Mouse (Mus musculus): Measurements from ENCODE around the gene Lmod1. TPM values are rescaled to one million over a fixed set of nuclear protein-coding genes. Genes with fewer than 3 reads are reported as not detected.
A peak's percentile ranks its signal among the peaks of the same experiment; 100 is the strongest.

The Lmod1 gene
- polyA plus RNA-seq, 2 experiments: 0.56 to 0.59 TPM

- 3% methylated on average over 19 of the region's 19 CpGs for WGBS
- no peak for DNase-seq (ENCODE audit: low spot score)
Measured at GRCm38 (mm10) chr1:135374175-135374867, 49.7 kb downstream of the Lmod1 start.

GRCm38 (mm10) chr1:135374868-135375581 is 50.4 kb downstream of the Lmod1 start, which contains the start of gene Shisa4:
Gene Shisa4, minus strand, starts transcription at chr1:135375237.
- Histone ChIP-seq H3K36me3 (ENCODE audit: control insufficient read depth, insufficient read depth, low read length) (no peaks in the 10 kb centered on the region), H3K9me3 (ENCODE audit: control insufficient read depth, low read length) (no peaks in the 10 kb centered on the region), H3K9ac (ENCODE audit: low read depth, low read length, severe bottlenecking) (peak within 1 kb of the TSS; percentile 73), H3K4me1 (ENCODE audit: control insufficient read depth, insufficient read depth, low read length) (peaks cover 11% of the 10 kb centered on the region; the same call in 1 of the 2 replicates), H3K4me2 (replicated peaks; ENCODE audit: low read depth, low read length, severe bottlenecking) (peak within 1 kb of the TSS; percentile 96), H3K27me3 (ENCODE audit: control insufficient read depth, insufficient read depth, low read length) (no peaks in the 10 kb centered on the region), H3K27ac (replicated peaks; ENCODE audit: low read depth, low read length) (no peak within 1 kb of the TSS; the same call in 1 of the 2 replicates), H3K4me3 (replicated peaks; ENCODE audit: low read length) (peak within 1 kb of the TSS; percentile 69)
- DNase-seq (ENCODE audit: low spot score) (peak; percentile 87), ATAC-seq (ENCODE audit: low FRiP score, low read depth) (peak; percentile 89)
- WGBS: 3% methylated on average over 28 of the region's 38 CpGs
- TF ChIP-seq POLR2A (IDR thresholded peaks at IDR 0.05; ENCODE audit: borderline replicate concordance, extremely low read depth, insufficient read depth, insufficient read length): peak; percentile 83; the same call in 1 of the 2 replicates

More at GRCm38 (mm10) chr1:135374175-135374867, 49.7 kb downstream of the Lmod1 start:
- Histone ChIP-seq H3K27ac (replicated peaks; ENCODE audit: low read depth, low read length) (no peak overlapping the region; the same call in 1 of the 2 replicates), H3K36me3 (ENCODE audit: control insufficient read depth, insufficient read depth, low read length) (no peaks in the 10 kb centered on the region), H3K4me2 (replicated peaks; ENCODE audit: low read depth, low read length, severe bottlenecking) (peak overlapping the region; percentile 96), H3K9ac (ENCODE audit: low read depth, low read length, severe bottlenecking) (peak overlapping the region; percentile 73), H3K4me3 (replicated peaks; ENCODE audit: low read length) (peak overlapping the region; percentile 69), H3K27me3 (ENCODE audit: control insufficient read depth, insufficient read depth, low read length) (no peaks in the 10 kb centered on the region), H3K4me1 (ENCODE audit: control insufficient read depth, insufficient read depth, low read length) (peaks cover 11% of the 10 kb centered on the region; the same call in 1 of the 2 replicates), H3K9me3 (ENCODE audit: control insufficient read depth, low read length) (no peaks in the 10 kb centered on the region)
- ATAC-seq (ENCODE audit: low FRiP score, low read depth): peak; percentile 13; the same call in 1 of the 2 replicates
- no peak for TF ChIP-seq POLR2A (IDR thresholded peaks at IDR 0.05; ENCODE audit: borderline replicate concordance, extremely low read depth, insufficient read depth, insufficient read length)

GRCm38 (mm10) chr1:135378576-135378975 is 54.0 kb downstream of the Lmod1 start:
- ATAC-seq (ENCODE audit: low FRiP score, low read depth) (no peak), DNase-seq (ENCODE audit: low spot score) (no peak)
- no peak overlapping the region for H3K4me3 ChIP-seq (replicated peaks; ENCODE audit: low read length)
- no peak overlapping the region for H3K27ac ChIP-seq (replicated peaks; ENCODE audit: low read depth, low read length)
- no peaks in the 10 kb centered on the region for H3K9me3 ChIP-seq (ENCODE audit: control insufficient read depth, low read length)
- H3K4me1 ChIP-seq (ENCODE audit: control insufficient read depth, insufficient read depth, low read length): peaks cover 9% of the 10 kb centered on the region; the same call in 1 of the 2 replicates
- no peak for TF ChIP-seq POLR2A (IDR thresholded peaks at IDR 0.05; ENCODE audit: borderline replicate concordance, extremely low read depth, insufficient read depth, insufficient read length)
- peaks cover 18% of the 10 kb centered on the region for H3K36me3 ChIP-seq (ENCODE audit: control insufficient read depth, insufficient read depth, low read length)
- H3K4me2 ChIP-seq (replicated peaks; ENCODE audit: low read depth, low read length, severe bottlenecking): no peak overlapping the region
- H3K27me3 ChIP-seq (ENCODE audit: control insufficient read depth, insufficient read depth, low read length): no peaks in the 10 kb centered on the region
- H3K9ac ChIP-seq (ENCODE audit: low read depth, low read length, severe bottlenecking): no peak overlapping the region
- 60% methylated on average over 9 of the region's 9 CpGs for WGBS

GRCm38 (mm10) chr1:135379048-135379447 is 54.4 kb downstream of the Lmod1 start:
- H3K4me1 ChIP-seq (ENCODE audit: control insufficient read depth, insufficient read depth, low read length): peaks cover 7% of the 10 kb centered on the region; the same call in 1 of the 2 replicates
- H3K27me3 ChIP-seq (ENCODE audit: control insufficient read depth, insufficient read depth, low read length): no peaks in the 10 kb centered on the region
- H3K9ac ChIP-seq (ENCODE audit: low read depth, low read length, severe bottlenecking): no peak overlapping the region
- WGBS: 51% methylated on average over 2 of the region's 2 CpGs
- H3K36me3 ChIP-seq (ENCODE audit: control insufficient read depth, insufficient read depth, low read length): peaks cover 22% of the 10 kb centered on the region
- no peak overlapping the region for H3K4me3 ChIP-seq (replicated peaks; ENCODE audit: low read length)
- DNase-seq (ENCODE audit: low spot score) (no peak), ATAC-seq (ENCODE audit: low FRiP score, low read depth) (no peak)
- no peak overlapping the region for H3K27ac ChIP-seq (replicated peaks; ENCODE audit: low read depth, low read length)
- no peak for TF ChIP-seq POLR2A (IDR thresholded peaks at IDR 0.05; ENCODE audit: borderline replicate concordance, extremely low read depth, insufficient read depth, insufficient read length)
- no peaks in the 10 kb centered on the region for H3K9me3 ChIP-seq (ENCODE audit: control insufficient read depth, low read length)
- no peak overlapping the region for H3K4me2 ChIP-seq (replicated peaks; ENCODE audit: low read depth, low read length, severe bottlenecking)

All from limb, embryonic 14.5 days (tissue).